Mouse (Mus musculus) hindbrain, embryonic 13.5 days (tissue): ENCODE measurements around the gene Aco2. TPM values are rescaled to one million over a fixed set of nuclear protein-coding genes. Genes with fewer than 3 reads are reported as not detected.

Experiments
- ATAC-seq: fragments of 200-750 bp; cut with Nextera tagmentation; 2 replicates; pipeline ENCODE4 v1.8.0; 2017; ENCODE audit warnings: moderate TSS enrichment; ENCODE audit not compliant: low FRiP score
- H3K27ac ChIP-seq: fragments of 300-500 bp; sonication (generic); 2 replicates; pipeline ENCODE4 v1.5.1; 2015; ENCODE audit warnings: inconsistent platforms, mild to moderate bottlenecking, moderate library complexity
- H3K27me3 ChIP-seq: fragments of 300-500 bp; sonication (generic); 2 replicates; pipeline ENCODE4 v1.6.1; 2015; ENCODE audit warnings: mild to moderate bottlenecking, inconsistent platforms
- H3K36me3 ChIP-seq: fragments of 300-500 bp; sonication (generic); 2 replicates; pipeline ENCODE4 v1.6.1; 2015; ENCODE audit warnings: mild to moderate bottlenecking, inconsistent platforms
- H3K4me1 ChIP-seq: fragments of 300-500 bp; sonication (generic); replicated peaks from 2 replicates; pipeline ENCODE4 v1.6.1; 2015; ENCODE audit warnings: inconsistent platforms
- H3K4me2 ChIP-seq: fragments of 300-500 bp; sonication (generic); 2 replicates; pipeline ENCODE4 v1.6.1; 2015; ENCODE audit warnings: inconsistent platforms, mild to moderate bottlenecking, moderate library complexity
- H3K4me3 ChIP-seq: fragments of 300-500 bp; sonication (generic); 2 replicates; pipeline ENCODE4 v1.5.1; 2015; ENCODE audit warnings: mild to moderate bottlenecking, inconsistent platforms
- H3K9ac ChIP-seq: fragments of 300-500 bp; sonication (generic); 2 replicates; pipeline ENCODE4 v1.6.1; 2015; ENCODE audit warnings: mild to moderate bottlenecking, inconsistent platforms
- H3K9me3 ChIP-seq: fragments of 300-500 bp; sonication (generic); 2 replicates; pipeline ENCODE4 v1.6.1; 2016; ENCODE audit warnings: inconsistent platforms
- WGBS: fragments of 180-500 bp; shearing (Covaris S2); methylation state at CpG from one replicate; pipeline ENCODE4 v1.1.7; 2015; 5-methylcytosine and 5-hydroxymethylcytosine counted together
- polyA plus RNA-seq: library from polyadenylated mRNA; unstranded; fragments of >200 nt; fragmentation: Nextera tagmentation; extraction: Ambion mirVana; gene quantifications from 2 replicates; pipeline ENCODE4 v1.2.1, GENCODE M21; 2015

Gene Aco2
- polyA plus RNA-seq, 1 experiment from 2014 or later: 237 TPM

- Histone ChIP-seq H3K4me1 (peaks cover 30% of the 10 kb centered on the region), H3K9me3 (no peaks in the 10 kb centered on the region), H3K9ac (peak overlapping the region; percentile 60), H3K36me3 (no peaks in the 10 kb centered on the region), H3K4me2 (peak overlapping the region; percentile 46), H3K27ac (no peak overlapping the region), H3K4me3 (peak overlapping the region; percentile 23), H3K27me3 (peaks cover 35% of the 10 kb centered on the region; the same call in 1 of the 2 replicates)
- peak; percentile 64 for ATAC-seq
- WGBS: 2% methylated on average over 33 of the region's 33 CpGs
Measured at GRCm38 (mm10) chr15:81836124-81836821, 35.8 kb upstream of the Aco2 start.

GRCm38 (mm10) chr15:81836966-81837920 is 34.9 kb upstream of the Aco2 start:
- H3K4me1 ChIP-seq: peaks cover 26% of the 10 kb centered on the region
- ATAC-seq: no peak
- WGBS: 67% methylated on average over 7 of the region's 7 CpGs
- no peaks in the 10 kb centered on the region for H3K36me3 ChIP-seq
- no peak overlapping the region for H3K4me2 ChIP-seq
- H3K9me3 ChIP-seq: no peaks in the 10 kb centered on the region
- peaks cover 35% of the 10 kb centered on the region; the same call in 1 of the 2 replicates for H3K27me3 ChIP-seq
- no peak overlapping the region for H3K27ac ChIP-seq
- H3K9ac ChIP-seq: no peak overlapping the region
- H3K4me3 ChIP-seq: no peak overlapping the region

- Histone ChIP-seq H3K9ac (no peak overlapping the region), H3K4me1 (peaks cover 26% of the 10 kb centered on the region), H3K4me2 (no peak overlapping the region), H3K9me3 (no peaks in the 10 kb centered on the region), H3K27me3 (peaks cover 35% of the 10 kb centered on the region; the same call in 1 of the 2 replicates), H3K27ac (no peak overlapping the region), H3K36me3 (no peaks in the 10 kb centered on the region), H3K4me3 (no peak overlapping the region)
- ATAC-seq: no peak
- WGBS: 72% methylated on average over 14 of the region's 14 CpGs
Measured at GRCm38 (mm10) chr15:81838554-81839235, 33.4 kb upstream of the Aco2 start.

- H3K27me3 ChIP-seq: peaks cover 30% of the 10 kb centered on the region; the same call in 1 of the 2 replicates
- no peak overlapping the region for H3K4me2 ChIP-seq
- 74% methylated on average over 5 of the region's 5 CpGs for WGBS
- H3K4me3 ChIP-seq: no peak overlapping the region
- ATAC-seq: peak; percentile 72; the same call in 1 of the 2 replicates
- no peaks in the 10 kb centered on the region for H3K36me3 ChIP-seq
- no peaks in the 10 kb centered on the region for H3K9me3 ChIP-seq
- H3K27ac ChIP-seq: no peak overlapping the region
- peaks cover 20% of the 10 kb centered on the region for H3K4me1 ChIP-seq
- no peak overlapping the region for H3K9ac ChIP-seq
Measured at GRCm38 (mm10) chr15:81839634-81840033, 32.5 kb upstream of the Aco2 start.

GRCm38 (mm10) chr15:81840306-81840705 is 31.8 kb upstream of the Aco2 start:
- Histone ChIP-seq H3K4me1 (peaks cover 19% of the 10 kb centered on the region), H3K36me3 (no peaks in the 10 kb centered on the region), H3K4me3 (no peak overlapping the region), H3K9ac (no peak overlapping the region), H3K27ac (no peak overlapping the region), H3K4me2 (no peak overlapping the region), H3K9me3 (no peaks in the 10 kb centered on the region), H3K27me3 (peaks cover 25% of the 10 kb centered on the region; the same call in 1 of the 2 replicates)
- ATAC-seq: no peak
- 93% methylated on average over 7 of the region's 7 CpGs for WGBS

- no peak for ATAC-seq
- Histone ChIP-seq H3K27me3 (0 out of 2 replicates have a peak, but pooled peaks cover 8% of the 10 kb centered on the region), H3K9ac (no peak overlapping the region), H3K9me3 (no peaks in the 10 kb centered on the region), H3K36me3 (peaks cover 5% of the 10 kb centered on the region; the same call in 1 of the 2 replicates), H3K4me1 (peaks cover 8% of the 10 kb centered on the region; the same call in 1 of the 2 replicates), H3K27ac (no peak overlapping the region), H3K4me3 (no peak overlapping the region), H3K4me2 (no peak overlapping the region)
- 87% methylated on average over 7 of the region's 7 CpGs for WGBS
Measured at GRCm38 (mm10) chr15:81842275-81842674, 29.8 kb upstream of the Aco2 start.

- Histone ChIP-seq H3K36me3 (peaks cover 24% of the 10 kb centered on the region), H3K4me2 (no peak overlapping the region), H3K9ac (no peak overlapping the region), H3K9me3 (no peaks in the 10 kb centered on the region), H3K4me1 (no peaks in the 10 kb centered on the region), H3K27ac (no peak overlapping the region), H3K4me3 (no peak overlapping the region), H3K27me3 (no peaks in the 10 kb centered on the region)
- ATAC-seq: no peak
- WGBS: 75% methylated on average over 5 of the region's 5 CpGs
Measured at GRCm38 (mm10) chr15:81845033-81845625, 27.0 kb upstream of the Aco2 start.

- no peaks in the 10 kb centered on the region for H3K9me3 ChIP-seq
- no peak overlapping the region for H3K4me2 ChIP-seq
- no peaks in the 10 kb centered on the region for H3K27me3 ChIP-seq
- WGBS: 39% methylated on average over 4 of the region's 4 CpGs
- H3K4me1 ChIP-seq: no peaks in the 10 kb centered on the region
- no peak overlapping the region for H3K9ac ChIP-seq
- no peak overlapping the region for H3K27ac ChIP-seq
- no peak for ATAC-seq
- peaks cover 30% of the 10 kb centered on the region for H3K36me3 ChIP-seq
- no peak overlapping the region for H3K4me3 ChIP-seq
Measured at GRCm38 (mm10) chr15:81845724-81846123, 26.4 kb upstream of the Aco2 start.

GRCm38 (mm10) chr15:81846755-81847154 is 25.4 kb upstream of the Aco2 start:
- peaks cover 41% of the 10 kb centered on the region for H3K36me3 ChIP-seq
- no peaks in the 10 kb centered on the region for H3K27me3 ChIP-seq
- no peak overlapping the region for H3K27ac ChIP-seq
- no peak overlapping the region for H3K9ac ChIP-seq
- 87% methylated on average over 9 of the region's 9 CpGs for WGBS
- H3K4me2 ChIP-seq: no peak overlapping the region
- no peaks in the 10 kb centered on the region for H3K4me1 ChIP-seq
- H3K9me3 ChIP-seq: no peaks in the 10 kb centered on the region
- no peak overlapping the region for H3K4me3 ChIP-seq
- no peak for ATAC-seq

- H3K9ac ChIP-seq: no peak overlapping the region
- H3K4me1 ChIP-seq: no peaks in the 10 kb centered on the region
- ATAC-seq: no peak
- H3K4me3 ChIP-seq: no peak overlapping the region
- H3K36me3 ChIP-seq: peaks cover 45% of the 10 kb centered on the region
- no peaks in the 10 kb centered on the region for H3K9me3 ChIP-seq
- H3K27me3 ChIP-seq: no peaks in the 10 kb centered on the region
- H3K27ac ChIP-seq: no peak overlapping the region
- WGBS: 93% methylated on average over 4 of the region's 4 CpGs
- no peak overlapping the region for H3K4me2 ChIP-seq
Measured at GRCm38 (mm10) chr15:81847161-81847560, 24.9 kb upstream of the Aco2 start.

- no peak overlapping the region for H3K4me2 ChIP-seq
- no peaks in the 10 kb centered on the region for H3K4me1 ChIP-seq
- H3K36me3 ChIP-seq: peaks cover 47% of the 10 kb centered on the region
- 89% methylated on average over 5 of the region's 5 CpGs for WGBS
- ATAC-seq: no peak
- H3K9ac ChIP-seq: no peak overlapping the region
- H3K27ac ChIP-seq: no peak overlapping the region
- no peaks in the 10 kb centered on the region for H3K27me3 ChIP-seq
- H3K4me3 ChIP-seq: no peak overlapping the region
- no peaks in the 10 kb centered on the region for H3K9me3 ChIP-seq
Measured at GRCm38 (mm10) chr15:81847861-81848260, 24.2 kb upstream of the Aco2 start.
